Mouse (Mus musculus): ENCODE data around the gene Ank. TPM values are rescaled to one million over a fixed set of nuclear protein-coding genes. Genes with fewer than 3 reads are reported as not detected.
A peak's percentile ranks its signal among the peaks of the same experiment; 100 is the strongest.

The Ank gene
- total RNA-seq, 2 experiments from 2014 or later = 26.8 to 27.9 TPM

DNA sequence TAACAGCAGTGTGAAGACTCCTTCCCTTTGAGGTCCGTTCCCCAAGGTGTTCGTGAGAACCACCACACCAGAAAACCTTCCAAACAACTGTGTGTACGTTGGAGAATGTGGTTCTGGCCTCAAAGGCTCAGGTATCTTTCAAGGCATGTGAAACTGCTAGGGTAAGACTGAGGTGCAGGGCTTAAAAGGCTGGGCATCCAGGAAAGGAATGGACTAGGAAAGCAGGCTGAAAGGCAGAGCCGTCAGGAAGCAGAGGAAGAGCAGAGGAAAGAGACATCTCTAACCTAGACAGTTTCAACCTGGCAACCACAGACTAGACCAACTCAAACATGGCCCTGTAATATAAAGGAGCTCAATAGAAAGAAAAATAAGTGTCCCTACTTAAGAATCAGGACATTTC lies 162.6 kb downstream of the Ank start:
- no peak for DNase-seq (ENCODE audit: low spot score in 2 of 2)

DNA sequence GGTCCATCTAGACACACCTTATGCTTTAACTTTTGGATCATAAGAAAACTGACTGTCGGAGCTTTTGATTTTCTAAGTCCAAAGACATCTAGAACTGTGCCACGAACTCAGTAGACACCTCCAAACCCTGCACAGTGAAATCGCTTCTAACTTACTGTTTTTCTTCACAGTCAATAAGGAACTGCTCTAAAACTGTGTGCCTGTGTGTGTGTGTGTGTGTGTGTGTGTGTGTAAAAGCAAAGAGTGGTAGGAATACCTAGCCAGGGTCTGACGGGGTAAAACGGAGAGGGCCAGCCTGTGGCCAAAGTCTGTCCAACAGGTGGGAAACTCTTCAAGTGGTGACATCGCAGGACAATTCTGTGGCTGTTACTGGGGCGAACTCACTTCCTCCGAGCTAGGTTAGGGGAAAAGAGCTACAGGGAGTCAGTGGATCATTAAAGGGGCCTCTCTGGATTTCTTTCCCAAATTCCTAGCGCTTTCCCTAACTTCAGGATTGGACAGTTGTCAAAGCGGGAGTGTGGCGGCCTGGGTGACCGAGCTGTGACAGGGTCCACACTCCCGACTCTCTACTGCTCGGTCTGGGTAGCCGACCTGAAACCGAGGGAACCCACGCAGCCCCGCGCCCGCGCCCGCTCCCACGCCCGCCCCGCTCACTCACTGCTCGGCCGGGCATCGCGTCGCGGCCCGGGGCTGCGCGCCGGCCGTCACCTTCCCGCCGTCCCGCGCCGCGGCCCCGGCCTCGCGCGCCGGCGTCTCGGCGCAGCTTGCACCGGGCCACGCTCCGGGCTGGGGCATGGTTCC lies 163.5 kb downstream of the Ank start:
- no peak for DNase-seq (ENCODE audit: low spot score in 2 of 2)

GRCm38 (mm10) chr15:27630601-27631383 lies 164.3 kb downstream of the Ank start, which contains the start of gene Otulin:
Gene Otulin (minus strand): TSS chr15:27630693.
- DNase-seq (ENCODE audit: low spot score in 2 of 2) = peak; percentile 97 to 98

DNA sequence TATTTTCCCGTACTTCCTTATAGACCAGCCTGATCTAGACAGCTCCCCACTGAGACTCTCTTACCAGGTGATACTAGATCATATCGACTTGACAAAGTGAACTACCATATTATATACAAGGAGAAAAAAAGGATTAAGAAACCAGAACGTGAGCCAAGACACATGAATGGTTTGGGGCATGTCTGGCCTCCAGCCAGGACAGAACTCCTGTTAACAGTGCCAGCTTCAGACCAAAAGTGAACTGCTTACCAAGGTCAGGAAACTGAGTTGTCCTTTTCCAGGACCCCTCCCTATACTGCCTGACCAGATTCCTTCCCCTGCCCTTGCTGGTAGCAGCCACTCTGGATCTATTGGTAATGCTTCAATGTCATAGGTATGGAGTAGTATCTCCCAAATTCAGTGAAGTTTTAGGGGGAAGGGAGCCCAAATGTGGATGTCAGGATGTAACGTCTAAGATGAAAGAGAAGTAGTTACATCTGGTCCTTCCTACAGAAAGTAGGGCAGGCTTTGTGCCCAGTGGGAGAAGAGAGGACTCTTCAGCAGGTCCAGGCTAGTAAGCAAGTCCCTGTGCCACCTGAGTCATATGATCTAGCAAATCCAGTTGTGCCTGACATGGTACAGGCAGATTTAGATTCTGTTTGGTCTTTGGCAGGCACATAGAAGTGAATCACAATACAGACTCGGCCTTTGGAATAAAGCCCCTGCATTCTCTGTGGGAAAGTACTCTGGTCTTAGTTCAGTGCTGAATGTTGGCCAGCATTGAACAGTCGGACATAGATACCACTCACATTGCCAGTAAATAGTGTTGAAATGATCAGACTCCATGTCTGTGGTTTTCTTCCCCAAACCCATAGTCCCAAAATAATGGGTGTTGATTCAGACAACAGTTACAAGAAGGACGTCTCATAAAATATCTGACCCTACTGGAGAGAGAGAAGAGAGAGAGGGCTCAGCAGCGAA lies 167.7 kb downstream of the Ank start:
- DNase-seq (ENCODE audit: low spot score in 2 of 2) = no peak

DNA sequence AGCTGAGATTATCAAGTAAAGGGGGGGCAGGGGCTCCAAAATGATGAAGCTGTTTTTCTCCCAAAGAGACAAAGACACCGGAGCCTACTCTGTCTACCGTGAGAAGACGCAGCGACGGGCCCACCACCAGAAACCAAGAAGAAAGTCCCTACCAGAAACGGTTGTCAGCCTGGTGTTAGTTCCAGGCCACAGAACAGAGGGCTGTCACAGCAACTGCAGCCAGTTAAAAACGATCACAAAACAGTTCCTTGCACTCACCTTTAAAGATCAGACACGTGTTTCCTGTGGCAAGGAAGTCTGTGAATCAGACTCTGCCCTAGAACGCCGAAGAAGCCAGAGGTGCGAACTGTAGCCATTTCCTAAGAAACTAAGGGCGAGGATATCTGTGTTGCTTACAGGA lies 174.7 kb downstream of the Ank start:
- no peak for DNase-seq (ENCODE audit: low spot score in 2 of 2)

GRCm38 (mm10) chr15:27642895-27643294 lies 176.4 kb downstream of the Ank start:
- no peak for DNase-seq (ENCODE audit: low spot score in 2 of 2)

Small RNAs within 50 kb of the gene (microRNA-seq; reads per million reads assigned to microRNA genes)
- gene Mir7117 = not detected

Other genes with a start within 250 kb of the Ank start
- gene Otulin, start 164.0 kb downstream of the Ank start, total RNA-seq (2021) = 10 to 100 TPM; 42.7 to 43.5 TPM
- gene Otulinl, start 214.9 kb downstream of the Ank start, total RNA-seq (2021) = 1 to 10 TPM; 6.2 to 8.3 TPM

All from adrenal gland, postnatal 4 days (tissue).